In the genomic region with DNA sequence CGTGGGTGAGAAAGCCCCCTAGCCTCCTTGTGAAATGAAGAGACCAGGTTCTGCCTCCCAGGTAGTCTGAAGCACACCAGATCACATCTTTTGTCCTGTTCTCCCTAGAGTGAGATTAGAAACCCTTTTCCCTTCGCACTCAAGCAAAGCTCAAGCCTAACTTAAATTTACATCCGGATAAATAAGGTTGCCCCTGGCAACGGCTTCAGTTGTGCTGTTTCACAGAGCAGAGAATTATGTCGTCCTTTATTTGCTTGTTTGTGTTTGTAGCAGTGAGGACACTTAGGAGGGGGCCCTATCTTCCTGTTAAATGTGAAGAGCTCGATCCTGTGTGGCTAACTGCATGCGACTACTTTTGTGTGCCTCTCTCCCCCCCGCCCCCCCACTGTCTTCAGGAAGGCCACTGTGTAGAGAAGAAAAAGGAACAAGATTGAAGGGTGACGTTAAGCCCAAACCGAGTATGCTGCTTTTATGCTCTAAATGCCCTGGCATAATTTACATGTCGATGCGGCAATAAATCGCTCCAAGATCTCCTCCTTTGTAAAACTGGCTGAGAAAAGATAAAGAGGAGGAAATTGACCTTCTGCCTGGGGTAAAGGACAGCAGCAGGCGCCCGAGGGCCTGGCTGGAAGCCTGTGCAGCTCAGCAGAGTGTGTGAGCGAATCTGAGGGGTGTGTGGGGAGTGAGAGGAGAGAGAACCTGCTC, we compare ENCODE assay signal across 8 mouse cellular contexts.
DNase-seq lines count a peak whose midpoint lies in the region; ATAC-seq lines count a peak whose summit lies in the region.
"Had no signal": no experiment of that assay in that cellular context is flagged by ENCODE, and none has a peak within 500 bp of the region (broad histone marks: within the 10 kb centered on the region; RNA-seq: fewer than 3 reads in every experiment).

No protein-coding gene starts in this region.

- peaks cover 37% of the 10 kb centered on the region for H3K27me3 ChIP-seq in forebrain, embryonic 12.5 days
- peaks cover 7% of the 10 kb centered on the region for H3K27me3 ChIP-seq in kidney, embryonic 15.5 days
- peaks cover 5% of the 10 kb centered on the region; the same call in 1 of the 2 replicates for H3K27me3 ChIP-seq in neural tube, embryonic 15.5 days (replicated peaks)

- peak; percentile 18 for DNase-seq in WW6 (ENCODE audit: low read depth, low spot score)
- peak; percentile 48 to 49 for DNase-seq in adrenal gland, postnatal 36 days
- no peak for DNase-seq in urinary bladder, postnatal 14 days (ENCODE audit: low spot score)
- no peak for DNase-seq in urinary bladder, adult 2 months (ENCODE audit: low spot score)

- peak; percentile 53 for ATAC-seq in forebrain, embryonic 12.5 days (ENCODE audit: low FRiP score)
- peak; percentile 38; the same call in 1 of the 2 replicates for ATAC-seq in kidney, embryonic 15.5 days (replicated peaks; ENCODE audit: low FRiP score)
- peak; percentile 79 for ATAC-seq in neural tube, embryonic 15.5 days (ENCODE audit: low FRiP score)

- no peak overlapping the region for H3K9ac ChIP-seq in forebrain, embryonic 12.5 days
- no peak overlapping the region for H3K9ac ChIP-seq in kidney, embryonic 15.5 days
- no peak overlapping the region for H3K9ac ChIP-seq in neural tube, embryonic 15.5 days (replicated peaks)

- H3K9me3 ChIP-seq in forebrain, embryonic 12.5 days: no peaks in the 10 kb centered on the region
- no peaks in the 10 kb centered on the region for H3K9me3 ChIP-seq in kidney, embryonic 15.5 days (replicated peaks)
- H3K9me3 ChIP-seq in neural tube, embryonic 15.5 days (replicated peaks): no peaks in the 10 kb centered on the region

- peaks cover 47% of the 10 kb centered on the region for H3K4me1 ChIP-seq in forebrain, embryonic 12.5 days
- H3K4me1 ChIP-seq in kidney, embryonic 15.5 days: peaks cover 48% of the 10 kb centered on the region
- peaks cover 39% of the 10 kb centered on the region for H3K4me1 ChIP-seq in neural tube, embryonic 15.5 days

- 4% methylated on average over 16 of the region's 16 CpGs for WGBS in forebrain, embryonic 12.5 days
- 8% methylated on average over 16 of the region's 16 CpGs for WGBS in kidney, embryonic 15.5 days
- 3% methylated on average over 16 of the region's 16 CpGs for WGBS in neural tube, embryonic 15.5 days

- no peak overlapping the region for H3K4me3 ChIP-seq in forebrain, embryonic 12.5 days (replicated peaks)
- no peak overlapping the region for H3K4me3 ChIP-seq in kidney, embryonic 15.5 days (replicated peaks)
- no peak overlapping the region for H3K4me3 ChIP-seq in neural tube, embryonic 15.5 days (replicated peaks)

- H3K36me3 ChIP-seq in forebrain, embryonic 12.5 days (replicated peaks): no peaks in the 10 kb centered on the region
- no peaks in the 10 kb centered on the region for H3K36me3 ChIP-seq in kidney, embryonic 15.5 days
- no peaks in the 10 kb centered on the region for H3K36me3 ChIP-seq in neural tube, embryonic 15.5 days

- H3K27ac ChIP-seq in forebrain, embryonic 12.5 days: peak overlapping the region; percentile 21
- H3K27ac ChIP-seq in kidney, embryonic 15.5 days: peak overlapping the region; percentile 54; the same call in 1 of the 2 replicates
- H3K27ac ChIP-seq in neural tube, embryonic 15.5 days (replicated peaks): peak overlapping the region; percentile 74
- H3K27ac ChIP-seq: macrophage had no signal

- peak overlapping the region; percentile 28 for H3K4me2 ChIP-seq in forebrain, embryonic 12.5 days
- peak overlapping the region; percentile 25 for H3K4me2 ChIP-seq in kidney, embryonic 15.5 days
- H3K4me2 ChIP-seq in neural tube, embryonic 15.5 days: peak overlapping the region; percentile 13

Comparison
In these comparisons a context has a peak if more than half of its experiments do, and no peak if none do; other contexts are left out.
1. DNase-seq: peak in WW6 (single experiment) and adrenal gland, postnatal 36 days (2 of 2); none in urinary bladder, postnatal 14 days (single experiment) and urinary bladder, adult 2 months (single experiment).
2. H3K27ac ChIP-seq: peak in every context shown above with its lines; median percentile 74 in neural tube, embryonic 15.5 days; 54 in kidney, embryonic 15.5 days; 21 in forebrain, embryonic 12.5 days.
3. Peak in every context shown above with its lines, with median percentiles within 50 percentile points of each other: ATAC-seq and H3K4me2 ChIP-seq.